Mouse (Mus musculus): ENCODE results near the gene Pla2g12b. TPM values are rescaled to one million over a fixed set of nuclear protein-coding genes. Genes with fewer than 3 reads are reported as not detected.

Pla2g12b gene
- polyA plus RNA-seq, 1 experiment from 2014 or later = not detected

DNA sequence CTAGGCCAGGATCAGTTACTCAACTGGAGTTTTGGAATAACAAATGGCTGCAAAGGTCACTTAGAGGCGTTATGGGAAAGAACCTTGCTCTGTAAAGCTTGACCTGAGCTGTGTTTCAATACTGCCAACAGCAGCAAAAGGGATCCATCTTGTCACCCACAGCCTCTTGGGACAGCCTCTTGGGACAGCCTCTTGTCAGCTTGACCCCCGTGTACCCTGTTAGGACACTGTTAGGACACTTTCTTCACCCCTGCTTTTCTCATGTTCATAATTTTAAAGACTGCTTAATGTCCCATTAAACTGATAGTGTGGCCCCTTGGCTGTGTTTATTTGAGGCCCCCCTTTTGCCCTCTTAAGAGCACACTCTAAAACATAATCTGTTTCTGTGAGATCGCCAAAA lies 21.0 kb downstream of the Pla2g12b start:
- Histone ChIP-seq H3K4me1 (ENCODE audit: control insufficient read depth, insufficient read depth, low read length) (0 out of 2 replicates have a peak, but pooled peaks cover 4% of the 10 kb centered on the region), H3K36me3 (ENCODE audit: control insufficient read depth, insufficient read depth, low read length) (no peaks in the 10 kb centered on the region), H3K4me3 (ENCODE audit: low read depth, low read length) (no peak overlapping the region), H3K4me2 (ENCODE audit: low read depth, low read length) (no peak overlapping the region), H3K27ac (replicated peaks; ENCODE audit: low read depth, low read length) (no peak overlapping the region), H3K27me3 (replicated peaks; ENCODE audit: control insufficient read depth, insufficient read depth, low read length) (no peaks in the 10 kb centered on the region), H3K9me3 (ENCODE audit: control insufficient read depth, low read length) (no peaks in the 10 kb centered on the region), H3K9ac (ENCODE audit: low read depth, low read length) (no peak overlapping the region)
- ATAC-seq (ENCODE audit: low read depth) (no peak), DNase-seq (ENCODE audit: low spot score) (no peak)
- 66% methylated on average over 3 of the region's 3 CpGs for WGBS

GRCm38 (mm10) chr10:59425369-59425768 lies 21.9 kb downstream of the Pla2g12b start:
- H3K36me3 ChIP-seq (ENCODE audit: control insufficient read depth, insufficient read depth, low read length) = no peaks in the 10 kb centered on the region
- H3K4me3 ChIP-seq (ENCODE audit: low read depth, low read length) = no peak overlapping the region
- 0 out of 2 replicates have a peak overlapping the region, but pooled peaks have one; percentile 41 for H3K27ac ChIP-seq (replicated peaks; ENCODE audit: low read depth, low read length)
- H3K9me3 ChIP-seq (ENCODE audit: control insufficient read depth, low read length) = no peaks in the 10 kb centered on the region
- no peak overlapping the region for H3K4me2 ChIP-seq (ENCODE audit: low read depth, low read length)
- DNase-seq (ENCODE audit: low spot score) (peak; percentile 45), ATAC-seq (ENCODE audit: low read depth) (peak; percentile 41; the same call in 1 of the 2 replicates)
- 0 out of 2 replicates have a peak, but pooled peaks cover 4% of the 10 kb centered on the region for H3K4me1 ChIP-seq (ENCODE audit: control insufficient read depth, insufficient read depth, low read length)
- no peaks in the 10 kb centered on the region for H3K27me3 ChIP-seq (replicated peaks; ENCODE audit: control insufficient read depth, insufficient read depth, low read length)
- H3K9ac ChIP-seq (ENCODE audit: low read depth, low read length) = no peak overlapping the region
- WGBS = 74% methylated on average over 7 of the region's 7 CpGs

GRCm38 (mm10) chr10:59426371-59426770 lies 22.9 kb downstream of the Pla2g12b start:
- Histone ChIP-seq H3K36me3 (ENCODE audit: control insufficient read depth, insufficient read depth, low read length) (no peaks in the 10 kb centered on the region), H3K4me1 (ENCODE audit: control insufficient read depth, insufficient read depth, low read length) (0 out of 2 replicates have a peak, but pooled peaks cover 4% of the 10 kb centered on the region), H3K4me3 (ENCODE audit: low read depth, low read length) (no peak overlapping the region), H3K4me2 (ENCODE audit: low read depth, low read length) (no peak overlapping the region), H3K9me3 (ENCODE audit: control insufficient read depth, low read length) (no peaks in the 10 kb centered on the region), H3K9ac (ENCODE audit: low read depth, low read length) (no peak overlapping the region), H3K27ac (replicated peaks; ENCODE audit: low read depth, low read length) (no peak overlapping the region), H3K27me3 (replicated peaks; ENCODE audit: control insufficient read depth, insufficient read depth, low read length) (no peaks in the 10 kb centered on the region)
- 69% methylated on average over 4 of the region's 4 CpGs for WGBS
- ATAC-seq (ENCODE audit: low read depth) = no peak
- no peak for DNase-seq (ENCODE audit: low spot score)

DNA sequence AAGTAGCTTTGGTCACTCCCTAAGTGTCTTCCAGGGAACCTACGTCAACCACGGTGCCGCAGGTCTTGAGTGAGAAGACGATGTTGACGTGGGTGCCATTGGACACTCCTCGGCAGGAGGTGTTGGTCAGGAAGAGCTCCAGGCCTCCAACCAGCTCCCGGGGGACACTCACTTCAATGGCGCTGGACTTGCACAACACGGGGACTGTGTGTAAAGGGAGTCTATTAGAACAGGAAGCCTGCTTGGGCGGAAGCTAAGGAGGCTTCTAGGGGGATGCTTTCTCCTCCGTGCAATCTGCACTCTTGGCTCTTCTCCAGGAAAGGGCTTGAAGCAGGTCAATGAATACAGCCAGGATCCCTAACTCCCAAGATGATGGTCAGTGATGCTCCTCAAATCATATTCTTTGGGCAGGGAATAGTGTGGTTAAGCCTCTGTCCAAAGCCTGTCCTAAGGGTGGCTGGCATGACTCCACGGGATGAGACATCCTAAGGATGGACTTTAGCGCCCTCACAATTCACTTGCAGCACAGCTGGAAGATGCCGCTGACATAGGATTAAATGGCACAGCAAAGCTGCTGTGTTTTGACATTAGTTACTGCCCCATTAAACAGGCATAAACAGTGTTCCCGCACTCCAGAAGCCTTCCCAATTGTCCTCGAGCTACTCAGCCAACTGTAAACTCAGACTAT lies 26.1 kb downstream of the Pla2g12b start:
- Histone ChIP-seq H3K36me3 (ENCODE audit: control insufficient read depth, insufficient read depth, low read length) (no peaks in the 10 kb centered on the region), H3K27me3 (replicated peaks; ENCODE audit: control insufficient read depth, insufficient read depth, low read length) (no peaks in the 10 kb centered on the region), H3K4me1 (ENCODE audit: control insufficient read depth, insufficient read depth, low read length) (0 out of 2 replicates have a peak, but pooled peaks cover under 1% of the 10 kb centered on the region), H3K4me2 (ENCODE audit: low read depth, low read length) (no peak overlapping the region), H3K9me3 (ENCODE audit: control insufficient read depth, low read length) (no peaks in the 10 kb centered on the region), H3K27ac (replicated peaks; ENCODE audit: low read depth, low read length) (no peak overlapping the region), H3K9ac (ENCODE audit: low read depth, low read length) (no peak overlapping the region), H3K4me3 (ENCODE audit: low read depth, low read length) (no peak overlapping the region)
- DNase-seq (ENCODE audit: low spot score) = no peak
- 86% methylated on average over 16 of the region's 16 CpGs for WGBS
- ATAC-seq (ENCODE audit: low read depth) = no peak

DNA sequence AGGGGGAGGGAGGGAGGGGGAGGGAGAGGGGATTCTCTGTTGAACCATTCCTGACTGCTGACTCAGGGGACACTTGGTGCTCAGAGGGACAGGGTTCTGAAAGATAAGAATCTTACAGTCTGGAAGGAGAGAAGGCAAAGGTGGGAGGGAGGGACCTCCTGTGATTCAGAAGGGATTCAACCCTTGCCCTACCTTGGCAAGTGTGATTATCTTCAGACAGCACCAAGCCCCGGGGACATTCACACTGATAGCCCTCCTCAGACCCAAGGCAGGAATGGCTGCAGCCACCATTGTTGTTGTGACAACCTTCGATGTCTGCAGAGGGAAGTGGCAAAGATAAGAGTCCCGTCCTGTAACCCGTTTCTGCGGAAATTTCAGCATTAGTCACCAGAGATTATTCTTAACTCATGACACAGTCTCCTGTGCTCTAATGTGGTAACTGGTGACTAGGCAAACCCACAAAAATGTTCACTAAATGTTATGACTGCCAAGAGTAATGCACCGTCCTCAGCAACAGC lies 27.3 kb downstream of the Pla2g12b start:
- ATAC-seq (ENCODE audit: low read depth) (no peak), DNase-seq (ENCODE audit: low spot score) (no peak)
- 51% methylated on average over 6 of the region's 6 CpGs for WGBS

DNA sequence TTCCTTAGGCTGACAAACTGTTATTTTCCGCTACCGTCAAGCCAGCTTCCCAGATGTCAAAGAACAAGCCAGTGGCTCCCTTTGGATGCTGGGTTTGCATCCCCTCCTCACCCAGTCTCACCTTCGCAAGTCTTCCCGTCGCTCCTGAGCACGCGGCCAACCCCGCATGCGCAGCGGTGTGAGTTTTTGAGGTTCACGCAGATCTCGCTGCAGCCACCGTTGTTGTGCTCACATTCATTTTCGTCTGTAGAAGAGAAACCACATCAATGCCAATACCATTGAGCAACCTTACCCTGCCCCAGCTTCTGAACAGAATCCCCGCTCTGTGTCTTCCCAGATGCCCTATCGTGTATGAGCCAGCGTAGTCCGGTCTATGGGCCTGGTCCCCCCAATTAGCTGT lies 32.3 kb downstream of the Pla2g12b start:
- no peak for ATAC-seq (ENCODE audit: low read depth)

More for the DNA sequence above, 27.3 kb downstream of the Pla2g12b start:
- Histone ChIP-seq H3K36me3 (ENCODE audit: control insufficient read depth, insufficient read depth, low read length) (no peaks in the 10 kb centered on the region), H3K9me3 (ENCODE audit: control insufficient read depth, low read length) (no peaks in the 10 kb centered on the region), H3K9ac (ENCODE audit: low read depth, low read length) (no peak overlapping the region), H3K4me3 (ENCODE audit: low read depth, low read length) (no peak overlapping the region), H3K4me2 (ENCODE audit: low read depth, low read length) (no peak overlapping the region), H3K4me1 (ENCODE audit: control insufficient read depth, insufficient read depth, low read length) (no peaks in the 10 kb centered on the region), H3K27ac (replicated peaks; ENCODE audit: low read depth, low read length) (no peak overlapping the region), H3K27me3 (replicated peaks; ENCODE audit: control insufficient read depth, insufficient read depth, low read length) (no peaks in the 10 kb centered on the region)

GRCm38 (mm10) chr10:59438651-59439050 lies 35.2 kb downstream of the Pla2g12b start:
- no peak for DNase-seq (ENCODE audit: low spot score)
- Histone ChIP-seq H3K27me3 (replicated peaks; ENCODE audit: control insufficient read depth, insufficient read depth, low read length) (no peaks in the 10 kb centered on the region), H3K9me3 (ENCODE audit: control insufficient read depth, low read length) (no peaks in the 10 kb centered on the region), H3K4me3 (ENCODE audit: low read depth, low read length) (no peak overlapping the region), H3K4me2 (ENCODE audit: low read depth, low read length) (no peak overlapping the region), H3K27ac (replicated peaks; ENCODE audit: low read depth, low read length) (no peak overlapping the region), H3K9ac (ENCODE audit: low read depth, low read length) (no peak overlapping the region), H3K36me3 (ENCODE audit: control insufficient read depth, insufficient read depth, low read length) (no peaks in the 10 kb centered on the region), H3K4me1 (ENCODE audit: control insufficient read depth, insufficient read depth, low read length) (peaks cover 15% of the 10 kb centered on the region)
- 92% methylated on average over 12 of the region's 12 CpGs for WGBS
- no peak for ATAC-seq (ENCODE audit: low read depth)

More for the DNA sequence above, 32.3 kb downstream of the Pla2g12b start:
- no peak for DNase-seq (ENCODE audit: low spot score)
- no peaks in the 10 kb centered on the region for H3K9me3 ChIP-seq (ENCODE audit: control insufficient read depth, low read length)
- 91% methylated on average over 18 of the region's 18 CpGs for WGBS
- H3K4me3 ChIP-seq (ENCODE audit: low read depth, low read length) = no peak overlapping the region
- H3K4me2 ChIP-seq (ENCODE audit: low read depth, low read length) = no peak overlapping the region
- no peak overlapping the region for H3K9ac ChIP-seq (ENCODE audit: low read depth, low read length)
- H3K4me1 ChIP-seq (ENCODE audit: control insufficient read depth, insufficient read depth, low read length) = peaks cover 15% of the 10 kb centered on the region
- H3K36me3 ChIP-seq (ENCODE audit: control insufficient read depth, insufficient read depth, low read length) = no peaks in the 10 kb centered on the region
- no peaks in the 10 kb centered on the region for H3K27me3 ChIP-seq (replicated peaks; ENCODE audit: control insufficient read depth, insufficient read depth, low read length)
- H3K27ac ChIP-seq (replicated peaks; ENCODE audit: low read depth, low read length) = no peak overlapping the region

GRCm38 (mm10) chr10:59439508-59439931 lies 36.1 kb downstream of the Pla2g12b start:
- Histone ChIP-seq H3K4me2 (ENCODE audit: low read depth, low read length) (peak overlapping the region; percentile 21; the same call in 1 of the 2 replicates), H3K9me3 (ENCODE audit: control insufficient read depth, low read length) (no peaks in the 10 kb centered on the region), H3K9ac (ENCODE audit: low read depth, low read length) (no peak overlapping the region), H3K4me3 (ENCODE audit: low read depth, low read length) (no peak overlapping the region), H3K4me1 (ENCODE audit: control insufficient read depth, insufficient read depth, low read length) (peaks cover 15% of the 10 kb centered on the region), H3K36me3 (ENCODE audit: control insufficient read depth, insufficient read depth, low read length) (no peaks in the 10 kb centered on the region), H3K27me3 (replicated peaks; ENCODE audit: control insufficient read depth, insufficient read depth, low read length) (no peaks in the 10 kb centered on the region), H3K27ac (replicated peaks; ENCODE audit: low read depth, low read length) (peak overlapping the region; percentile 53)
- ATAC-seq (ENCODE audit: low read depth) = no peak
- 21% methylated on average over 5 of the region's 5 CpGs for WGBS
- peak; percentile 83 for DNase-seq (ENCODE audit: low spot score)

All from embryonic facial prominence, embryonic 14.5 days (tissue).